Mouse (Mus musculus) central nervous system, embryonic 18 days (tissue): ENCODE data around the gene Cd200r1. TPM values are rescaled to one million over a fixed set of nuclear protein-coding genes. Genes with fewer than 3 reads are reported as not detected.

Experiments
- polyA plus RNA-seq: library from polyadenylated mRNA; depleted of rRNA; stranded (reverse); fragments of >200 nt; gene quantifications from 2 replicates; pipeline ENCODE4 v1.2.3, GENCODE M21; 2012; rRNA removed

Gene Cd200r1
- 0.20 and 0.31 TPM in 2 replicates for polyA plus RNA-seq

GRCm38 (mm10) chr16:44765555-44766319 lies at the start of gene Cd200r1:
Cd200r1 (plus strand) TSS chr16:44765736.

GRCm38 (mm10) chr16:44724083-44724787 lies 41.3 kb upstream of the Cd200r1 start, which contains the start of gene Nepro:
Nepro (plus strand) TSS chr16:44724301.

DNA sequence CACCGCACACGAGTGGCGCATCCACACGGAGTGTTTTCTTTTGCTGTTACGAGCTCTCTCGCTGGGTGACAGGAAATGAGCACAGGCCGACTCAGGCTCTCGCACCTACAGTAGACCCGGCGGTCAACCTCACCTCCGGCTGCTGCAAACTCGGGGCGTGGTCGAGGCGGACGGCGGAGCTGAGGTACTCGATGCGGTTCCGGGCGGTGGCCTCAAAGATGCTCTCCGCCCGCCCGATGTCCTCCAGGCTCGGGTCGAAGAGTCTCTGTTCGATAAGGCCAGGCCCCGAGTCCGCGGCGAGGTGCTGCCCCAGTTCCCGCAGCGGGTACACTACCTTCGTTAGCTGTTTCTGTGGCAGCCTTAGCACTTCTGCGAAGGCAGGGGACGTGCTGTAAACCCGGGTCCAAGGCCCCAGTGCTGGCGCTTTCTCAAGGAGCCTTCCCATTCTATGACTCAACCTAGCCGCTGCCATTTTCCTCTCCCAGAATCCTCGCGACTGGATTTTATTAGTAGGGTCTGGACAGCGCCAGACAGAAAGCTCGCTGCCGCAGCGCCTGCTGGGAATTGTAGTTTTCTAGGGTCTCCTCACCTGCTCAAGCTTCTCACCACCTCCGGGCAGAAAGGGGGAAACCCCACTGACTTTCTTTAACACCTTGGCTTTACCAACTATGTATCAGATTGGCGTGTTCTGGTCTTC lies 19.5 kb upstream of the Cd200r1 start, which contains the start of gene Gtpbp8:
Gene Gtpbp8 (minus strand): TSS at position 498 of the 697 bp plus-strand sequence.

DNA sequence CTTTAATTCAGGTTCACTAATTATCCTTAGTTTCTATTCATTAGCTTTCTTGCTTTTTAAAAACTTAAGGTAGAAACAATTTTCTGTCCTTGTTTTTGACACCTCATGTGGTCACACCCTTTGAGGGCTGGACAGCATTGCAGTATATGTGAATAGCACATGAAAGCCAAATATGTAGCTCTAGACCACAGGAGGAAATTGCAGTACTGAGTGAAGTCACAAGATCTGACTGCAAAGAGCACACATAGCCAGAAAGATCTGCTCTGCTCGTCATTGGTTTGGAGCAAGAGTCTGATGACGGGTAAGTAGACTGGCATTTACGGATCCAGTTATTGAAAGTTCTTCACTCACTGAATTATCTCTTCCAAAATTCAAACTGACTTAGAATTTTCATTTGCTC lies 46.0 kb downstream of the Cd200r1 start, which contains the start of gene Cd200r4:
Gene Cd200r4 (plus strand): TSS at position 190 of the 400 bp plus-strand sequence.

Other genes with a start within 250 kb of the Cd200r1 start
- gene Boc, start 206.8 kb upstream of the Cd200r1 start, polyA plus RNA-seq: 9.0 and 9.2 TPM in 2 replicates
- 4.3 and 4.4 TPM in 2 replicates for gene Nepro, start 41.4 kb upstream of the Cd200r1 start, polyA plus RNA-seq
- gene Gtpbp8, start 19.4 kb upstream of the Cd200r1 start, polyA plus RNA-seq: 18.6 and 20.3 TPM in 2 replicates
- gene Cd200r4, start 46.0 kb downstream of the Cd200r1 start, polyA plus RNA-seq: 0.11 and 0.13 TPM in 2 replicates
- not detected in 2 replicates for gene Cd200r2, start 101.4 kb downstream of the Cd200r1 start, polyA plus RNA-seq
- 0.07 TPM in 1 of 2 replicates, not detected in the other for gene Cd200r3, start 177.9 kb downstream of the Cd200r1 start, polyA plus RNA-seq